Mouse (Mus musculus): ENCODE results near the gene Tdrkh.

DNA sequence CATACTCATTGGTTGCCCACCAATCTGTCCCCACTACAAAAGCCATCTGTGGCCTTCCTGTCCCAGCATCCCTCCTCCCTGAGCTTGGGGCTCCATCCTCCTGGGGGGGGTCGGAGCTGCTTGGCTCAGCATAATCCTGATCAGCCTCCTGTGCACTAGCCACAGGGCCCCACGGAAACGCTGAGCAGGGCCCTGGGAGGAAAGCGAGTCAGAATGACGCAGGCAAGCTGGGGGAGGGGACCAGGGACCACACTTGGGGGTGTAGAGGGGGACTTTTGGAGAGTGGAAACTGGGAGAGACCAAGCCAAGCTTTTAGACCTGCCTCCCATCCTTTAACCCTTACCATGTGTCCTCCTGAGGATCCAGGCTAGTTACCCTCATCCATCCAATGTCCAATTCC is 37.2 kb upstream of the Tdrkh start:
- TF ChIP-seq CTCF (IDR thresholded peaks at IDR 0.05; ENCODE audit: extremely low read depth, insufficient read length, insufficient replicate concordance, low read depth, low read length) (no peak), POLR2A (IDR thresholded peaks at IDR 0.05; ENCODE audit: low read depth, low read length) (no peak)

All from small intestine, adult 2 months (tissue).